Mouse (Mus musculus) heart, embryonic 12.5 days (tissue): ENCODE measurements around the gene Golph3. TPM values are rescaled to one million over a fixed set of nuclear protein-coding genes. Genes with fewer than 3 reads are reported as not detected.

Experiments used
- ATAC-seq: fragments of 200-750 bp; cut with Nextera tagmentation; 2 replicates; pipeline ENCODE4 v1.8.0; 2017; ENCODE audit warnings: moderate TSS enrichment, moderate library complexity; ENCODE audit not compliant: insufficient number of reproducible peaks, low FRiP score
- H3K27ac ChIP-seq: fragments of 300-500 bp; sonication (generic); 2 replicates; pipeline ENCODE4 v1.5.1; 2016; ENCODE audit warnings: mild to moderate bottlenecking, moderate library complexity; ENCODE audit not compliant: poor library complexity, severe bottlenecking
- H3K27me3 ChIP-seq: fragments of 300-500 bp; sonication (generic); replicated peaks from 2 replicates; pipeline ENCODE4 v1.6.1; 2016; ENCODE audit warnings: mild to moderate bottlenecking, moderate library complexity
- H3K36me3 ChIP-seq: fragments of 300-500 bp; sonication (generic); 2 replicates; pipeline ENCODE4 v1.6.1; 2016; ENCODE audit warnings: mild to moderate bottlenecking, moderate library complexity
- H3K4me1 ChIP-seq: fragments of 300-500 bp; sonication (generic); replicated peaks from 2 replicates; pipeline ENCODE4 v1.6.1; 2016; ENCODE audit warnings: mild to moderate bottlenecking
- H3K4me2 ChIP-seq: fragments of 300-500 bp; sonication (generic); 2 replicates; pipeline ENCODE4 v1.6.1; 2016; ENCODE audit warnings: mild to moderate bottlenecking, moderate library complexity
- H3K4me3 ChIP-seq: fragments of 300-500 bp; sonication (generic); 2 replicates; pipeline ENCODE4 v1.5.1; 2016; ENCODE audit warnings: mild to moderate bottlenecking
- H3K9ac ChIP-seq: fragments of 300-500 bp; sonication (generic); 2 replicates; pipeline ENCODE4 v1.6.1; 2016; ENCODE audit warnings: mild to moderate bottlenecking, moderate library complexity
- H3K9me3 ChIP-seq: fragments of 300-500 bp; sonication (generic); replicated peaks from 2 replicates; pipeline ENCODE4 v1.6.1; 2016; ENCODE audit warnings: mild to moderate bottlenecking, moderate library complexity
- WGBS: fragments of 180-500 bp; shearing (Covaris S2); methylation state at CpG from one replicate; pipeline ENCODE4 v1.1.7; 2016; 5-methylcytosine and 5-hydroxymethylcytosine counted together
- polyA plus RNA-seq: library from polyadenylated mRNA; unstranded; fragments of >200 nt; fragmentation: Nextera tagmentation; extraction: Ambion mirVana; gene quantifications from 2 replicates; pipeline ENCODE4 v1.2.1, GENCODE M21; 2016

The Golph3 gene
- polyA plus RNA-seq, 1 experiment from 2014 or later = 92.5 TPM

GRCm38 (mm10) chr15:12298231-12298737 lies 23.0 kb upstream of the Golph3 start:
- Histone ChIP-seq H3K4me2 (no peak overlapping the region), H3K27ac (no peak overlapping the region), H3K9ac (no peak overlapping the region), H3K4me3 (no peak overlapping the region), H3K36me3 (no peaks in the 10 kb centered on the region), H3K27me3 (no peaks in the 10 kb centered on the region), H3K9me3 (no peaks in the 10 kb centered on the region), H3K4me1 (no peaks in the 10 kb centered on the region)
- ATAC-seq = no peak
- WGBS = 74% methylated on average over 7 of the region's 7 CpGs

GRCm38 (mm10) chr15:12301771-12302170 lies 19.5 kb upstream of the Golph3 start:
- no peak overlapping the region for H3K4me2 ChIP-seq
- no peak overlapping the region for H3K9ac ChIP-seq
- ATAC-seq = no peak
- H3K36me3 ChIP-seq = no peaks in the 10 kb centered on the region
- H3K9me3 ChIP-seq = no peaks in the 10 kb centered on the region
- no peak overlapping the region for H3K27ac ChIP-seq
- peaks cover 4% of the 10 kb centered on the region; the same call in 1 of the 2 replicates for H3K4me1 ChIP-seq
- no peak overlapping the region for H3K4me3 ChIP-seq
- 72% methylated on average over 5 of the region's 6 CpGs for whole genome bisulfite sequencing
- H3K27me3 ChIP-seq = no peaks in the 10 kb centered on the region

- Histone ChIP-seq H3K4me2 (no peak overlapping the region), H3K9ac (no peak overlapping the region), H3K4me1 (peaks cover 4% of the 10 kb centered on the region), H3K27me3 (no peaks in the 10 kb centered on the region), H3K9me3 (no peaks in the 10 kb centered on the region), H3K36me3 (no peaks in the 10 kb centered on the region), H3K27ac (no peak overlapping the region), H3K4me3 (no peak overlapping the region)
- 51% methylated on average over 8 of the region's 8 CpGs for WGBS
- ATAC-seq = peak; percentile 85
These were observed 14.8 kb upstream of the Golph3 start for GRCm38 (mm10) chr15:12306188-12307071.

DNA sequence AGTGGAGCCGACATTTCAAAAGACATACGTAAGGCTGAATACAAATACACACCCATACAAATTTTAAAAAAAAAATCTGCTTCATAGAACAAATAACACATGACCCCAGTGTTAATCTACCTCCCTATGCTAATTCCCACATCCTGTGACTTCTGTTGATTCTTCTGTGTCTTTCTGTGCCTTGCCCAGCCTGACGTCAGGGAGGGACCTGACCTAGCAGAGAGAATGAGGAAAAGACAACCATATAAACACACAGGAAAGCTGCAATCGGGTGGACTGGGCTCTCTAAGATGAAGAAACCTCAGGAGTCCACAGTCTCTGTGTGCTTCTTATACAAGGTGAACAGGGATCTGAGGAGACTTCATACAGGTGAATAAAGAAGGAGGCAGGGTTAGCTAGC lies 14.1 kb upstream of the Golph3 start:
- peaks cover 4% of the 10 kb centered on the region for H3K4me1 ChIP-seq
- H3K27me3 ChIP-seq = no peaks in the 10 kb centered on the region
- ATAC-seq = no peak
- WGBS = 70% methylated on average over 4 of the region's 4 CpGs
- no peaks in the 10 kb centered on the region for H3K9me3 ChIP-seq
- no peak overlapping the region for H3K27ac ChIP-seq
- no peak overlapping the region for H3K4me2 ChIP-seq
- no peak overlapping the region for H3K9ac ChIP-seq
- H3K4me3 ChIP-seq = no peak overlapping the region
- no peaks in the 10 kb centered on the region for H3K36me3 ChIP-seq

DNA sequence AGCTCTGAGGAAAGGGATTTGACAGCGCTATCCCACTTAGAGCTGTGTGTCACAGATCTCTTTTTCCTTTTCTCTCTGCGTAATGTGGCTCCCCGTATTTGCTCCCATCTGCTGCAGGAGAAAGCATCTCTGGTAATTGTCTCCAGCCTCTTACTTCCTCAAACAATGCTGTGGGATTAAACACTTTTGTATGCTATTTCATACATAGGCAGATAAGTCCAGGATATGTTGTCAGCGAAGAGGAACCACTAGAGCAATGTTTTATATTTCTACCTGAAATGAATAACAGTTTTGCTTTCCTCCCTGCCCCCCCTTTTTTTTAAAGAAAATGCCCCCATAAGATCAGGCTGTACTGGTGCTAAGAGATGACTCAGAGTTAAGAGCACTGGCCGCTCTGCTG lies 12.7 kb upstream of the Golph3 start:
- Histone ChIP-seq H3K27me3 (no peaks in the 10 kb centered on the region), H3K9ac (no peak overlapping the region), H3K4me3 (no peak overlapping the region), H3K4me1 (peaks cover 4% of the 10 kb centered on the region), H3K4me2 (no peak overlapping the region), H3K27ac (no peak overlapping the region), H3K9me3 (no peaks in the 10 kb centered on the region), H3K36me3 (no peaks in the 10 kb centered on the region)
- 87% methylated on average over 5 of the region's 5 CpGs for WGBS
- ATAC-seq = no peak

DNA sequence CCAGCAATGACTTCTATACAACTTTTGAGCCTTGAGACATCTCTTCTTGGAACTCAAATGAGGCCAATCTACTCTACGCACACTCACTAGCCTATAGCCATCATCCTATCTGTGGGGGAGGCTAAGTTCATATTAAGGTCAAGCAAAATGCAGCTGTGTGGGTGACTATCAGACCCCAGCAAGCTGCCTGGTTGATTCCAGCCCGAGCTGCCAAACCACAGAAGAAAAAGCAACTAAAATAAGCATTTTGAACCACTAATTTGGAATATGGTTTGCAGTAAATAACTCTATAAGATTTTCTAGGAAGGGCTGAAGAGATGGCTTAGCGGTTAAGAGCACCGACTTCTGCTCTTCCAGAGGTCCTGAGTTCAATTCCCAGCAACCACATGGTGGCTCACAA lies 10.6 kb upstream of the Golph3 start:
- Histone ChIP-seq H3K4me3 (no peak overlapping the region), H3K27ac (no peak overlapping the region), H3K36me3 (no peaks in the 10 kb centered on the region), H3K4me2 (no peak overlapping the region), H3K9ac (no peak overlapping the region), H3K27me3 (no peaks in the 10 kb centered on the region), H3K9me3 (no peaks in the 10 kb centered on the region), H3K4me1 (peaks cover 4% of the 10 kb centered on the region)
- ATAC-seq = no peak
- WGBS = 66% methylated on average over 4 of the region's 4 CpGs

DNA sequence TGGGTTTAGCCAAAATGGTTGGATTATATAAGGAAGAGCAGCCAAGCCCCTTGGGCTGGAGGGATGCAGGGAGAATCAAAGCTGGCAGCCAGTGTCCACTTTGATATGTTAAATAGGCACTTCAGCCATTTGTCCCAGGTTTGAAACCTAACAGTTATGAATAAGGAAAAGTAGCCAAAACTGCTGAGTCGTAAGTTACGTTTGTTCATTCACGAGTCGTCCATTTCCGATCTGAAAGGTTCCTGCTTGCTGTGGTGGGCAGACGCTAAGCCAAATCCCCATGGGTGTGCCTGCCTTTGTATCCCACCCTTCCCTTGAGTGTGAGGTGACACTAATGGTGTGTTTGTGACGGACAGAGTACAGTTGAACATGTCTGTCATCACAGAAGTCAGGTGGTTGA lies 9.8 kb upstream of the Golph3 start:
- H3K27me3 ChIP-seq = no peaks in the 10 kb centered on the region
- no peak overlapping the region for H3K9ac ChIP-seq
- H3K27ac ChIP-seq = no peak overlapping the region
- H3K36me3 ChIP-seq = no peaks in the 10 kb centered on the region
- ATAC-seq = no peak
- H3K4me3 ChIP-seq = no peak overlapping the region
- H3K4me1 ChIP-seq = peaks cover 2% of the 10 kb centered on the region
- no peak overlapping the region for H3K4me2 ChIP-seq
- no peaks in the 10 kb centered on the region for H3K9me3 ChIP-seq
- 82% methylated on average over 7 of the region's 7 CpGs for WGBS

- Histone ChIP-seq H3K9me3 (no peaks in the 10 kb centered on the region), H3K4me1 (no peaks in the 10 kb centered on the region), H3K27me3 (no peaks in the 10 kb centered on the region), H3K9ac (no peak overlapping the region), H3K27ac (no peak overlapping the region), H3K4me3 (no peak overlapping the region), H3K36me3 (no peaks in the 10 kb centered on the region), H3K4me2 (no peak overlapping the region)
- WGBS = 39% methylated on average over 1 of the region's 1 CpGs
- 0 out of 2 replicates have a peak, but pooled peaks have one; percentile 45 for ATAC-seq
These were observed 8.0 kb upstream of the Golph3 start for GRCm38 (mm10) chr15:12313255-12313654.

- no peak overlapping the region for H3K9ac ChIP-seq
- no peaks in the 10 kb centered on the region for H3K36me3 ChIP-seq
- no peak overlapping the region for H3K4me2 ChIP-seq
- H3K4me1 ChIP-seq = no peaks in the 10 kb centered on the region
- no peaks in the 10 kb centered on the region for H3K9me3 ChIP-seq
- ATAC-seq = no peak
- H3K27me3 ChIP-seq = no peaks in the 10 kb centered on the region
- no peak overlapping the region for H3K27ac ChIP-seq
- no peak overlapping the region for H3K4me3 ChIP-seq
- 83% methylated on average over 5 of the region's 5 CpGs for WGBS
These were observed 6.7 kb upstream of the Golph3 start for GRCm38 (mm10) chr15:12314584-12314983.

- Histone ChIP-seq H3K27me3 (no peaks in the 10 kb centered on the region), H3K27ac (no peak overlapping the region), H3K4me1 (0 out of 2 replicates have a peak, but pooled peaks cover 8% of the 10 kb centered on the region), H3K4me3 (no peak overlapping the region), H3K4me2 (no peak overlapping the region), H3K9ac (no peak overlapping the region), H3K36me3 (no peaks in the 10 kb centered on the region), H3K9me3 (no peaks in the 10 kb centered on the region)
- ATAC-seq = no peak
- WGBS = 66% methylated on average over 2 of the region's 2 CpGs
These were observed 5.3 kb upstream of the Golph3 start for GRCm38 (mm10) chr15:12315996-12316395.

DNA sequence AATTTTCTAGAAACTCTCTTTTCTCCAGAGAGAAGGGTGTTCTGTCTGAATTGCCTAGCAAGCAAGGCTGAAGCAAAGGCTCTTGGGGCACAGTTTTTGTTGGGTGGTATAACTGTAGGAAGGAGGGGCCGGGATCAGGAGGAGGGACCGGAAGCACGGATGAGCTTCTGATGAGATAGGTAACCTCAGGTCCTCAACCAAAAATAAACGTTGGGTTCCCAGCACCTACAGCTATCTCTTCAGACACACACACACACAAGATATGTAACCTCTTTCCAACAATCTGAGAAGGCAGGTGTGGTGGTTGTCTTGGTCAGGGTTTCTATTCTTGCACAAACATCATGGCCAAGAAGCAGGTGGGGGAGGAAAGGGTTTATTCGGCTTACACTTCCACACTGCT lies 4.0 kb upstream of the Golph3 start:
- Histone ChIP-seq H3K9me3 (no peaks in the 10 kb centered on the region), H3K4me2 (no peak overlapping the region), H3K27me3 (no peaks in the 10 kb centered on the region), H3K4me3 (no peak overlapping the region), H3K4me1 (0 out of 2 replicates have a peak, but pooled peaks cover 8% of the 10 kb centered on the region), H3K36me3 (no peaks in the 10 kb centered on the region), H3K27ac (no peak overlapping the region), H3K9ac (no peak overlapping the region)
- 65% methylated on average over 5 of the region's 5 CpGs for WGBS
- no peak for ATAC-seq
